Mouse (Mus musculus) liver, postnatal 0 days (tissue): Measurements from ENCODE around the gene Fah. TPM values are rescaled to one million over a fixed set of nuclear protein-coding genes. Genes with fewer than 3 reads are reported as not detected.

Experiments
- ATAC-seq: fragments of 200-750 bp; cut with Nextera tagmentation; 2 replicates; pipeline ENCODE4 v1.8.0; 2017; ENCODE audit warnings: mild to moderate bottlenecking, moderate library complexity
- DNase-seq: peaks from one replicate; pipeline ENCODE4 v3.0.0-alpha.2; 2016
- H3K27ac ChIP-seq: fragments of 300-500 bp; sonication (generic); 2 replicates; pipeline ENCODE4 v1.5.1; 2014; ENCODE audit warnings: antibody characterized with exemption, moderate library complexity, mild to moderate bottlenecking, low read depth
- H3K27me3 ChIP-seq: fragments of 300-500 bp; sonication (generic); 2 replicates; pipeline ENCODE4 v1.6.1; 2014; ENCODE audit warnings: low read length, control low read depth, mixed read lengths; ENCODE audit not compliant: insufficient read depth
- H3K36me3 ChIP-seq: fragments of 300-500 bp; sonication (generic); replicated peaks from 2 replicates; pipeline ENCODE4 v1.6.1; 2014; ENCODE audit warnings: mild to moderate bottlenecking, control low read depth, low read length, moderate library complexity, mixed read lengths; ENCODE audit not compliant: insufficient read depth
- H3K4me1 ChIP-seq: fragments of 300-500 bp; sonication (generic); 2 replicates; pipeline ENCODE4 v1.6.1; 2014; ENCODE audit warnings: antibody characterized with exemption, mild to moderate bottlenecking, control low read depth; ENCODE audit not compliant: insufficient read depth
- H3K4me2 ChIP-seq: fragments of 300-500 bp; sonication (generic); 2 replicates; pipeline ENCODE4 v1.6.1; 2014; ENCODE audit warnings: low read depth, mild to moderate bottlenecking, low read length, moderate library complexity, mixed read lengths
- H3K4me3 ChIP-seq: fragments of 300-500 bp; sonication (generic); 2 replicates; pipeline ENCODE4 v1.5.1; 2014; ENCODE audit warnings: low read depth, low read length
- H3K9ac ChIP-seq: fragments of 300-500 bp; sonication (generic); replicated peaks from 2 replicates; pipeline ENCODE4 v1.6.1; 2014; ENCODE audit warnings: mild to moderate bottlenecking, moderate library complexity
- H3K9me3 ChIP-seq: fragments of 300-500 bp; sonication (generic); 2 replicates; pipeline ENCODE4 v1.6.1; 2016; ENCODE audit warnings: mild to moderate bottlenecking, control low read depth, low read length, mixed read lengths
- CTCF ChIP-seq: sonication (generic); IDR thresholded peaks from 2 replicates; pipeline ENCODE4 v1.5.1; 2016; ENCODE audit warnings: antibody characterized with exemption, low read depth
- EP300 ChIP-seq: IDR thresholded peaks from 2 replicates; pipeline ENCODE4 v1.6.1; 2016; ENCODE audit warnings: antibody characterized with exemption, low read depth, mild to moderate bottlenecking
- WGBS: fragments of 180-500 bp; shearing (Covaris S2); extraction: QIAGEN DNeasy Blood & Tissue Kit; methylation state at CpG from one replicate; pipeline ENCODE4 v1.1.7; 2014; ENCODE audit not compliant: insufficient replicate concordance; 5-methylcytosine and 5-hydroxymethylcytosine counted together
- polyA plus RNA-seq: library from polyadenylated mRNA; unstranded; fragments of >200 nt; fragmentation: Nextera tagmentation; extraction: Ambion mirVana; gene quantifications from 2 replicates; pipeline ENCODE4 v1.2.1, GENCODE M21; 2015

The Fah gene
- polyA plus RNA-seq, 1 experiment from 2014 or later = 265 TPM

GRCm38 (mm10) chr7:84578841-84579240, 27.7 kb downstream of the Fah start:
- 60% methylated on average over 1 of the region's 1 CpGs for WGBS
- Histone ChIP-seq H3K9me3 (no peaks in the 10 kb centered on the region), H3K4me3 (no peak overlapping the region), H3K36me3 (no peaks in the 10 kb centered on the region), H3K27ac (no peak overlapping the region), H3K4me2 (no peak overlapping the region), H3K4me1 (no peaks in the 10 kb centered on the region), H3K27me3 (no peaks in the 10 kb centered on the region), H3K9ac (no peak overlapping the region)
- no peak for TF ChIP-seq CTCF
- no peak for TF ChIP-seq EP300
- ATAC-seq = peak; percentile 9; the same call in 1 of the 2 replicates
- DNase-seq = no peak

- H3K4me1 ChIP-seq = no peaks in the 10 kb centered on the region
- H3K4me3 ChIP-seq = no peak overlapping the region
- 68% methylated on average over 2 of the region's 2 CpGs for WGBS
- H3K9ac ChIP-seq = no peak overlapping the region
- no peak for DNase-seq
- H3K36me3 ChIP-seq = no peaks in the 10 kb centered on the region
- no peaks in the 10 kb centered on the region for H3K27me3 ChIP-seq
- H3K9me3 ChIP-seq = no peaks in the 10 kb centered on the region
- no peak for TF ChIP-seq CTCF
- ATAC-seq = 0 out of 2 replicates have a peak, but pooled peaks have one; percentile 30
- no peak overlapping the region for H3K4me2 ChIP-seq
- no peak overlapping the region for H3K27ac ChIP-seq
These were observed 29.5 kb downstream of the Fah start for GRCm38 (mm10) chr7:84577034-84577433.

- ATAC-seq = no peak
- TF ChIP-seq EP300 = no peak
- TF ChIP-seq CTCF = no peak
- 61% methylated on average over 6 of the region's 6 CpGs for WGBS
These were observed 40.3 kb downstream of the Fah start for GRCm38 (mm10) chr7:84566200-84566599.

GRCm38 (mm10) chr7:84564236-84564635, 42.3 kb downstream of the Fah start:
- H3K4me3 ChIP-seq = no peak overlapping the region
- no peak overlapping the region for H3K4me2 ChIP-seq
- DNase-seq = no peak
- H3K27ac ChIP-seq = no peak overlapping the region
- no peak for ATAC-seq
- WGBS = 67% methylated on average over 3 of the region's 3 CpGs
- no peaks in the 10 kb centered on the region for H3K4me1 ChIP-seq
- H3K9ac ChIP-seq = no peak overlapping the region
- H3K36me3 ChIP-seq = no peaks in the 10 kb centered on the region
- TF ChIP-seq EP300 (no peak), CTCF (no peak)
- no peaks in the 10 kb centered on the region for H3K27me3 ChIP-seq
- no peaks in the 10 kb centered on the region for H3K9me3 ChIP-seq

More at GRCm38 (mm10) chr7:84566200-84566599, 40.3 kb downstream of the Fah start:
- no peak for DNase-seq
- Histone ChIP-seq H3K9ac (no peak overlapping the region), H3K27ac (no peak overlapping the region), H3K9me3 (no peaks in the 10 kb centered on the region), H3K4me1 (no peaks in the 10 kb centered on the region), H3K4me3 (no peak overlapping the region), H3K36me3 (no peaks in the 10 kb centered on the region), H3K27me3 (no peaks in the 10 kb centered on the region), H3K4me2 (no peak overlapping the region)

GRCm38 (mm10) chr7:84560500-84560899, 46.0 kb downstream of the Fah start:
- H3K9me3 ChIP-seq = no peaks in the 10 kb centered on the region
- TF ChIP-seq EP300 (no peak), CTCF (no peak)
- H3K36me3 ChIP-seq = no peaks in the 10 kb centered on the region
- no peak overlapping the region for H3K9ac ChIP-seq
- 87% methylated on average over 1 of the region's 1 CpGs for WGBS
- DNase-seq = no peak
- H3K4me3 ChIP-seq = no peak overlapping the region
- no peak overlapping the region for H3K4me2 ChIP-seq
- no peaks in the 10 kb centered on the region for H3K27me3 ChIP-seq
- no peaks in the 10 kb centered on the region for H3K4me1 ChIP-seq
- ATAC-seq = no peak
- H3K27ac ChIP-seq = no peak overlapping the region

GRCm38 (mm10) chr7:84557332-84557731, 49.2 kb downstream of the Fah start:
- Histone ChIP-seq H3K27ac (no peak overlapping the region), H3K27me3 (no peaks in the 10 kb centered on the region), H3K36me3 (no peaks in the 10 kb centered on the region), H3K9me3 (no peaks in the 10 kb centered on the region), H3K4me1 (no peaks in the 10 kb centered on the region), H3K9ac (no peak overlapping the region), H3K4me2 (no peak overlapping the region), H3K4me3 (no peak overlapping the region)
- DNase-seq = no peak
- 83% methylated on average over 3 of the region's 3 CpGs for WGBS
- no peak for TF ChIP-seq CTCF
- TF ChIP-seq EP300 = no peak
- no peak for ATAC-seq

- H3K27me3 ChIP-seq = no peaks in the 10 kb centered on the region
- no peak overlapping the region for H3K27ac ChIP-seq
- no peaks in the 10 kb centered on the region for H3K4me1 ChIP-seq
- H3K36me3 ChIP-seq = no peaks in the 10 kb centered on the region
- 58% methylated on average over 3 of the region's 3 CpGs for WGBS
- DNase-seq (no peak), ATAC-seq (no peak)
- no peak overlapping the region for H3K4me2 ChIP-seq
- H3K9ac ChIP-seq = no peak overlapping the region
- H3K9me3 ChIP-seq = no peaks in the 10 kb centered on the region
- H3K4me3 ChIP-seq = no peak overlapping the region
- TF ChIP-seq EP300 = no peak
- no peak for TF ChIP-seq CTCF
These were observed 51.2 kb downstream of the Fah start for GRCm38 (mm10) chr7:84555294-84555693.
